Mouse (Mus musculus): ENCODE data around the gene Arhgap10. TPM values are rescaled to one million over a fixed set of nuclear protein-coding genes. Genes with fewer than 3 reads are reported as not detected.

The Arhgap10 gene
- polyA plus RNA-seq, 1 experiment from 2014 or later, result 3.8 TPM

DNA sequence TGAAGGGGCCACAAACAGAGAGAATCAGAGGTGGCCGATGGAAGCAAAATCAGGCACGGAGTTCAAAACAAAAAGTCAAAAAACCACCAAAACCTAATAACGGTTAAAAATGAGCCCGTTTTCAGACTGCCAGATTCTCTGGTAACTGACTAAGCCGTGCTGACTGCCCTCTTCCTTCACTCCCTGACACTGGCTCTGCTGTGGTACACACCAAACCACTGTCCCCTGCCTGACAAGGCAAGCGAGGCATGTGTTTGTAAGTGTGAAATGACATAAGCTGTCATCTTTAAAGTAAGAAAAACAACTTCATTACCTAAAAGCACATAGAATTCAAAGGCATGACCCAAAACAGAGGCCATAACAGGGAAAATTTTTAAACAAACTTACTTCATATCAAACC lies 56.4 kb downstream of the Arhgap10 start:
- WGBS, result 95% methylated on average over 6 of the region's 6 CpGs
- H3K36me3 ChIP-seq (ENCODE audit: control insufficient read depth, insufficient read depth, low read length), result no peaks in the 10 kb centered on the region
- no peaks in the 10 kb centered on the region for H3K4me1 ChIP-seq (ENCODE audit: control insufficient read depth, insufficient read depth, low read length)
- no peak overlapping the region for H3K4me3 ChIP-seq (ENCODE audit: low read depth, low read length)
- no peaks in the 10 kb centered on the region for H3K27me3 ChIP-seq (ENCODE audit: control insufficient read depth, insufficient read depth, low read length)
- no peak overlapping the region for H3K27ac ChIP-seq (ENCODE audit: low read depth, low read length)
- no peak overlapping the region for H3K4me2 ChIP-seq (ENCODE audit: low read depth, low read length)
- no peak overlapping the region for H3K9ac ChIP-seq (replicated peaks; ENCODE audit: low read depth, low read length)
- no peaks in the 10 kb centered on the region for H3K9me3 ChIP-seq (ENCODE audit: control insufficient read depth, low read length)
- no peak for ATAC-seq (ENCODE audit: low read depth)

DNA sequence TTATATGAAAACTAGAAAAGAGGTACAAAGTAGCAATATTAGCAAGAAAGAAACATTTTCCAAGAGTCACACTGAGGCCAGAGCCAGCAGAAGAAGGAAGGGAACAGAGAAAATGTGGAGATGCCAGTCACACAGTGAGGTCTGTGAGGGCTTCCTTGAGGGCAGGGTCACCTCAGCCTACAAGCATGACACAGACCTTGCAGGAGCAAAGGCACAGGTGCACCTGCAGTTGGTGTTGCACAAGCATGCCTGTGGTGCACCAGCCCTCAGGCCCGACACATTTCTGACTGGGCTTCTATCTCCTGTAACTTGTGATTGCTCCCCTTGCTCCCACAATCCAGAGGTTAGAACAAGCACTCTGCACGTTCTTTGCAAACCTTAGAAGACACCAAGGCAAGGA lies 57.4 kb downstream of the Arhgap10 start:
- Histone ChIP-seq H3K36me3 (ENCODE audit: control insufficient read depth, insufficient read depth, low read length) (no peaks in the 10 kb centered on the region), H3K4me1 (ENCODE audit: control insufficient read depth, insufficient read depth, low read length) (no peaks in the 10 kb centered on the region), H3K4me3 (ENCODE audit: low read depth, low read length) (no peak overlapping the region), H3K4me2 (ENCODE audit: low read depth, low read length) (no peak overlapping the region), H3K27me3 (ENCODE audit: control insufficient read depth, insufficient read depth, low read length) (no peaks in the 10 kb centered on the region), H3K27ac (ENCODE audit: low read depth, low read length) (no peak overlapping the region), H3K9ac (replicated peaks; ENCODE audit: low read depth, low read length) (no peak overlapping the region), H3K9me3 (ENCODE audit: control insufficient read depth, low read length) (no peaks in the 10 kb centered on the region)
- ATAC-seq (ENCODE audit: low read depth), result no peak
- 89% methylated on average over 2 of the region's 2 CpGs for WGBS

DNA sequence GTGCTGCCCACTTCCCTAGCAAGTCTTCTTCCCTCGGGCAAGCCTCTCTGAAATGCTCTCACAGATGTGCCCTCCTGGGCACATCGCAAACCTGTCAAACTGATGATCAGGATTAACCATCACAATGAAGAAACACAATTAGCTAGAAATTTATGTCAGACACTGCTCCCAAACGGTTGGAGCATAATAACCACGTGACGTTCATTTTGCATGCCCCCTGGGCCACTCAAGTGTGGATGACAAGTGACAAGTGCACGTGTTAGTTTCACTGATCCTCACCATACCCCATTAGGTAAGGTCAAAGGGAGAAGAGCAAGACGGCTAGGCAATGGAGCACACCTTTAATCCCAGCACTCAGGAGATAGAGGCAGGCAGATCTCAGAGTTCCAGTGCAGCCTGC lies 58.1 kb downstream of the Arhgap10 start:
- 29% methylated on average over 7 of the region's 7 CpGs for WGBS

DNA sequence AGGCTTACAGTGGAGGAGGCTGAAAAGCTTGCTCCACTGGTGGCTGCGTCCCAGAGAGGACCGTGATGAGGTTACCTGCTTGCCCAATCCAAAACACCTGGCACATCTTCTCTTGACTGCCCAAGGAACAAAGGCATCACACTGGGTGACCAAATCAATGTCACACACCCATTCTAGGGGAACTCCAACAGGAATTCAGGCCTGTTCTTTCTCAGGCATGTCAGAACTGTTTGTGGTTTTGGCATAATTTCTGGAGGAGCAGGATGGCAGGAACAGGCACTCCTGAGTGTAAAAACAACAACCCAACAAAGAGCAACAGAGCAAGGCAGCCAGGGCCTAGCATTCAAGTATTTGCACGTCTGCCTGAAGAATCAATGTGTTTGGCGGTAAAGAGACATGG lies 59.2 kb downstream of the Arhgap10 start:
- Histone ChIP-seq H3K9ac (replicated peaks; ENCODE audit: low read depth, low read length) (no peak overlapping the region), H3K9me3 (ENCODE audit: control insufficient read depth, low read length) (no peaks in the 10 kb centered on the region), H3K4me2 (ENCODE audit: low read depth, low read length) (no peak overlapping the region), H3K36me3 (ENCODE audit: control insufficient read depth, insufficient read depth, low read length) (no peaks in the 10 kb centered on the region), H3K4me1 (ENCODE audit: control insufficient read depth, insufficient read depth, low read length) (no peaks in the 10 kb centered on the region), H3K4me3 (ENCODE audit: low read depth, low read length) (no peak overlapping the region), H3K27ac (ENCODE audit: low read depth, low read length) (no peak overlapping the region), H3K27me3 (ENCODE audit: control insufficient read depth, insufficient read depth, low read length) (no peaks in the 10 kb centered on the region)
- no peak for ATAC-seq (ENCODE audit: low read depth)
- 87% methylated on average over 4 of the region's 4 CpGs for WGBS

More for the DNA sequence above, 58.1 kb downstream of the Arhgap10 start:
- Histone ChIP-seq H3K36me3 (ENCODE audit: control insufficient read depth, insufficient read depth, low read length) (no peaks in the 10 kb centered on the region), H3K4me1 (ENCODE audit: control insufficient read depth, insufficient read depth, low read length) (no peaks in the 10 kb centered on the region), H3K27ac (ENCODE audit: low read depth, low read length) (no peak overlapping the region), H3K9ac (replicated peaks; ENCODE audit: low read depth, low read length) (no peak overlapping the region), H3K27me3 (ENCODE audit: control insufficient read depth, insufficient read depth, low read length) (no peaks in the 10 kb centered on the region), H3K9me3 (ENCODE audit: control insufficient read depth, low read length) (no peaks in the 10 kb centered on the region), H3K4me2 (ENCODE audit: low read depth, low read length) (no peak overlapping the region), H3K4me3 (ENCODE audit: low read depth, low read length) (no peak overlapping the region)
- ATAC-seq (ENCODE audit: low read depth), result no peak

DNA sequence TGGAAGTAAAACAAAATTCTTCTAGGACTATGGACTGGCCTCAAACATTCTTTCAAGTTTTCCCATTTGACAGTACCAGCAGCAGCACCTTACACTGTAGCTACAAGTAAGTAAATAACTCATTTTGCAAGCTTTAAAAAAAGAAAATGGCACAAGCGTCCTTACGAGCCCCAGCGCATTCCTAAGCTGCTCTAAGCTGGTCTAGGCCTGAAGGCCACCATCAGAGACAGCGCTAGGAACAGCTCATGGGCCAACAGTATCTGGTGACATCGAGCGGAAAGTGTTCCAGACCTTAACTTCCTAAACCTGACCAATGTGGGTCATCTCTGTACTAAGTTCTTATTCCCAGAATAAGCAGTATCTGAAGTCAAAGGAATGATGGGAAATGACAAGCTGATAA lies 61.5 kb downstream of the Arhgap10 start:
- H3K27me3 ChIP-seq (ENCODE audit: control insufficient read depth, insufficient read depth, low read length), result no peaks in the 10 kb centered on the region
- no peaks in the 10 kb centered on the region for H3K9me3 ChIP-seq (ENCODE audit: control insufficient read depth, low read length)
- no peak overlapping the region for H3K4me2 ChIP-seq (ENCODE audit: low read depth, low read length)
- ATAC-seq (ENCODE audit: low read depth), result no peak
- H3K9ac ChIP-seq (replicated peaks; ENCODE audit: low read depth, low read length), result no peak overlapping the region
- H3K36me3 ChIP-seq (ENCODE audit: control insufficient read depth, insufficient read depth, low read length), result no peaks in the 10 kb centered on the region
- 97% methylated on average over 6 of the region's 6 CpGs for WGBS
- no peak overlapping the region for H3K4me3 ChIP-seq (ENCODE audit: low read depth, low read length)
- H3K27ac ChIP-seq (ENCODE audit: low read depth, low read length), result no peak overlapping the region
- no peaks in the 10 kb centered on the region for H3K4me1 ChIP-seq (ENCODE audit: control insufficient read depth, insufficient read depth, low read length)

DNA sequence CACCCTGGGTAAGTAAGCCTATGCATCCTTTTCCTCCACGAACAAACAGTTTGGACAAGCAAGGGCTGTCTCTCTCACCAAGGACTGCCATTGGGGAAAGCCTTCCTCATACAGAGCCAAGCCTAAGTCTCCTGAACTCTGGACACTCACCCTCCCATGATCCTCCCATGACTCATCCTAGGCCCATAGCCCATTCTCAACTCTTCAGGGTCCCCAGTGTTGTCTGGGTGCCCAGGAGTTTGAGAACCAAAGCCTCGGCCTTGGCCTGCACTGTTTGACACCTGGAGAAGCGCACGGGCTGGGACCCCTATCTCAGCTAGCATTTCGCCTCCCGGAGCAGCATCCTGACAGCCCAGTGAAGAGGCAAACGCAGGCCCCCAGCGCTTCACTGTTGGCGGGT lies 63.9 kb downstream of the Arhgap10 start:
- 89% methylated on average over 9 of the region's 9 CpGs for whole genome bisulfite sequencing
- H3K4me3 ChIP-seq (ENCODE audit: low read depth, low read length), result no peak overlapping the region
- no peak for ATAC-seq (ENCODE audit: low read depth)
- H3K4me1 ChIP-seq (ENCODE audit: control insufficient read depth, insufficient read depth, low read length), result no peaks in the 10 kb centered on the region
- no peak overlapping the region for H3K9ac ChIP-seq (replicated peaks; ENCODE audit: low read depth, low read length)
- no peaks in the 10 kb centered on the region; the same call in 1 of the 2 replicates for H3K9me3 ChIP-seq (ENCODE audit: control insufficient read depth, low read length)
- no peaks in the 10 kb centered on the region; the same call in 1 of the 2 replicates for H3K36me3 ChIP-seq (ENCODE audit: control insufficient read depth, insufficient read depth, low read length)
- H3K27ac ChIP-seq (ENCODE audit: low read depth, low read length), result no peak overlapping the region
- H3K4me2 ChIP-seq (ENCODE audit: low read depth, low read length), result no peak overlapping the region
- H3K27me3 ChIP-seq (ENCODE audit: control insufficient read depth, insufficient read depth, low read length), result no peaks in the 10 kb centered on the region

DNA sequence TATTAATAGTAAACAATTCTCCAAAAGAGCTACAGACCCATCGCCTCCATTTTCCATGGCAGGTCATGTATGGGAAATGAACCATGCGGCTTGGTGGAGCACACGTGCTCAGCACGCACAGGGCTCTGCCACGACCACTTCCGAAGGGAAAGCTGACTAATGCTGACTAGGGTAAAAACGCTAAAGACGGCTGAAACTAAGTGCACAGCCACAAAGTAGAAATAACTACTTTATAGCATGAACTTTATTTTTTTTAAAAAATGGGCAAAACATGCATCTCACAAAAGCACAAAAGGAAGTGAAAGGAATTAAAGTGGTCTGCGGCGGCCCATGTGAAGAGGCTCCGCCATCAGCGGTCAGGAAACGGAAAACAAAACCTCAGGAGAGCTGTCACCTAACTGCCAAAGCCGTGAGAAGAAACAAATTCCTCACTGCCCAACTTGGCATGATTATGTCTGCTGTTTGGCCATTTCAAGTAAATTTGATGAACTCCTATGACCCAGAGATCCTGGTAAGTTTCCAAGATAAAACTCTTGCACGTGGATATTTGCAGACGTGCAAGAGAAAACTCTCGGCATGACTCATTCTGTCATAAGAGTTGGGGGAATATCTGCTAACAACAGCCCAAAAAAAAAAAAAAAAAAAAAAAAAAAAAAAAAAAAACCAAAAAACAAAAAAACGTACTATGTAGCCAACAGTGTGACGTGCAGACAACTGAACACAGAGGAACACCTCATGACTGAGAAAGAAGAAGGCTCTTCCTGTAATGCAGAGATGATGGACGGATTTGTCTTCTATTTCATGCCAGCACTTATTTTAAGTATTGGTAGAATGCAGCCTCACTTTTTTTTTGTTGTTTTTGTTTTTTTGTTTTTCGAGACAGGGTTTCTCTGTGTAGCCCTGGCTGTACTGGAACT lies 66.0 kb downstream of the Arhgap10 start:
- no peak overlapping the region for H3K4me2 ChIP-seq (ENCODE audit: low read depth, low read length)
- H3K4me1 ChIP-seq (ENCODE audit: control insufficient read depth, insufficient read depth, low read length), result no peaks in the 10 kb centered on the region
- no peaks in the 10 kb centered on the region; the same call in 1 of the 2 replicates for H3K36me3 ChIP-seq (ENCODE audit: control insufficient read depth, insufficient read depth, low read length)
- no peak for ATAC-seq (ENCODE audit: low read depth)
- no peak overlapping the region for H3K9ac ChIP-seq (replicated peaks; ENCODE audit: low read depth, low read length)
- H3K9me3 ChIP-seq (ENCODE audit: control insufficient read depth, low read length), result no peaks in the 10 kb centered on the region; the same call in 1 of the 2 replicates
- no peaks in the 10 kb centered on the region for H3K27me3 ChIP-seq (ENCODE audit: control insufficient read depth, insufficient read depth, low read length)
- H3K27ac ChIP-seq (ENCODE audit: low read depth, low read length), result no peak overlapping the region
- no peak overlapping the region for H3K4me3 ChIP-seq (ENCODE audit: low read depth, low read length)
- 92% methylated on average over 21 of the region's 21 CpGs for WGBS

DNA sequence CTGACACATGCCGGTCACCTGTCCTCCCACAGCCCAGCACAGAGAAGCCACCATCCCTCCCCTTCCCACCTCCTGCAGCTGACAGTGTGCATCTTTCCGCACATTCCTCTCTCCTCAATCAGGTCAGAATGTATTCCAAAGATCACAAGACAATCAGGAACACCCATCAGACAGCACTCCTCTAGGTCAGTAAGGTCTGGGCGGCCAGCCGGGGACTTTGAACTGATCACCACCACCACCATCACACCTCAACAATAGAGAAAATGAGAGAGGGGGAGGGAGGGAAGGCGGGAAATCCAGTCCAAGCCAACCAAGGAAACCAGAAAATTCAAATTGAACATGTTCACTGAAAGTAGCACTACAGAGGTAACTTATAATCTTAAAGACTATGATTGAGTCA lies 66.7 kb downstream of the Arhgap10 start:
- ATAC-seq (ENCODE audit: low read depth), result no peak
- H3K27ac ChIP-seq (ENCODE audit: low read depth, low read length), result no peak overlapping the region
- no peaks in the 10 kb centered on the region for H3K27me3 ChIP-seq (ENCODE audit: control insufficient read depth, insufficient read depth, low read length)
- H3K4me2 ChIP-seq (ENCODE audit: low read depth, low read length), result no peak overlapping the region
- H3K9ac ChIP-seq (replicated peaks; ENCODE audit: low read depth, low read length), result no peak overlapping the region
- H3K36me3 ChIP-seq (ENCODE audit: control insufficient read depth, insufficient read depth, low read length), result no peaks in the 10 kb centered on the region; the same call in 1 of the 2 replicates
- H3K4me1 ChIP-seq (ENCODE audit: control insufficient read depth, insufficient read depth, low read length), result no peaks in the 10 kb centered on the region
- no peak overlapping the region for H3K4me3 ChIP-seq (ENCODE audit: low read depth, low read length)
- no peaks in the 10 kb centered on the region; the same call in 1 of the 2 replicates for H3K9me3 ChIP-seq (ENCODE audit: control insufficient read depth, low read length)
- 94% methylated on average over 5 of the region's 5 CpGs for whole genome bisulfite sequencing

DNA sequence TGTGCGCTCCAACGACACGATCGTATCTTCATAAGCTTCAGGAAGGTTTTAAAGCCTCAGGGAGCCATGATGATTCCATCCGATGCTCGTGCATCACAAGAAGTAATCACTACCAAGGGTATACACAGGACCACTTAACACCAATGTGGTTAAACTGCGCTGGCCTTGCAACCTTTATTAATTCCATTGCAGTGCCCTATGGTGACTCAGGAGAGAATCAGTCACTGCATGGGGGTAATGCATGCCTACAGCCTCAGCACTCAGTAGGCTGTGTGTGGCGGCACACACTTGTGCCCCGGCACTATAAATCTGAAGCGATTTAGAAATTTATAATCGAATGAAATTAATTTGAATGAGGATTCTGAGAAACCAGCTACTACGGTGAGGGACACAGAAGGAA lies 71.5 kb downstream of the Arhgap10 start:
- Histone ChIP-seq H3K4me3 (ENCODE audit: low read depth, low read length) (no peak overlapping the region), H3K36me3 (ENCODE audit: control insufficient read depth, insufficient read depth, low read length) (no peaks in the 10 kb centered on the region; the same call in 1 of the 2 replicates), H3K27me3 (ENCODE audit: control insufficient read depth, insufficient read depth, low read length) (no peaks in the 10 kb centered on the region), H3K9me3 (ENCODE audit: control insufficient read depth, low read length) (no peaks in the 10 kb centered on the region; the same call in 1 of the 2 replicates), H3K4me1 (ENCODE audit: control insufficient read depth, insufficient read depth, low read length) (no peaks in the 10 kb centered on the region), H3K9ac (replicated peaks; ENCODE audit: low read depth, low read length) (no peak overlapping the region), H3K4me2 (ENCODE audit: low read depth, low read length) (no peak overlapping the region), H3K27ac (ENCODE audit: low read depth, low read length) (no peak overlapping the region)
- ATAC-seq (ENCODE audit: low read depth), result peak; percentile 80
- 59% methylated on average over 12 of the region's 12 CpGs for WGBS
